Mouse (Mus musculus): ENCODE results near the gene Nepro.

Nepro gene

GRCm38 (mm10) chr16:44766320-44766892 lies 42.3 kb downstream of the Nepro start:
- TF ChIP-seq CTCF (conservative IDR thresholded peaks at IDR 0.05; ENCODE audit: low read length) = no peak
- no peak for TF ChIP-seq NANOG (IDR thresholded peaks at IDR 0.05; ENCODE audit: borderline replicate concordance, low read length)
- TF ChIP-seq POU5F1 (IDR thresholded peaks at IDR 0.05; ENCODE audit: borderline replicate concordance, low read length) = no peak
- no peak overlapping the region for H3K4me3 ChIP-seq (replicated peaks; ENCODE audit: low read length)
- no peaks in the 10 kb centered on the region for H3K36me3 ChIP-seq (ENCODE audit: insufficient read depth, low read length)
- H3K9me3 ChIP-seq (ENCODE audit: low read length) = no peaks in the 10 kb centered on the region
- 0 out of 2 replicates have a peak, but pooled peaks cover 5% of the 10 kb centered on the region for H3K27me3 ChIP-seq (ENCODE audit: insufficient read depth, low read length)
- H3K4me1 ChIP-seq (replicated peaks; ENCODE audit: low read depth, low read length) = peaks cover 32% of the 10 kb centered on the region

GRCm38 (mm10) chr16:44767506-44767905 lies 43.4 kb downstream of the Nepro start:
- TF ChIP-seq NANOG (IDR thresholded peaks at IDR 0.05; ENCODE audit: borderline replicate concordance, low read length) = no peak
- H3K9me3 ChIP-seq (ENCODE audit: low read length) = no peaks in the 10 kb centered on the region
- no peaks in the 10 kb centered on the region for H3K36me3 ChIP-seq (ENCODE audit: insufficient read depth, low read length)
- H3K27me3 ChIP-seq (ENCODE audit: insufficient read depth, low read length) = 0 out of 2 replicates have a peak, but pooled peaks cover 5% of the 10 kb centered on the region
- H3K4me1 ChIP-seq (replicated peaks; ENCODE audit: low read depth, low read length) = peaks cover 32% of the 10 kb centered on the region
- H3K4me3 ChIP-seq (replicated peaks; ENCODE audit: low read length) = no peak overlapping the region

GRCm38 (mm10) chr16:44767967-44768366 lies 43.9 kb downstream of the Nepro start:
- Histone ChIP-seq H3K4me3 (replicated peaks; ENCODE audit: low read length) (no peak overlapping the region), H3K27me3 (ENCODE audit: insufficient read depth, low read length) (0 out of 2 replicates have a peak, but pooled peaks cover 5% of the 10 kb centered on the region), H3K9me3 (ENCODE audit: low read length) (no peaks in the 10 kb centered on the region), H3K36me3 (ENCODE audit: insufficient read depth, low read length) (no peaks in the 10 kb centered on the region), H3K4me1 (replicated peaks; ENCODE audit: low read depth, low read length) (peaks cover 32% of the 10 kb centered on the region)
- no peak for TF ChIP-seq NANOG (IDR thresholded peaks at IDR 0.05; ENCODE audit: borderline replicate concordance, low read length)
- TF ChIP-seq CTCF (conservative IDR thresholded peaks at IDR 0.05; ENCODE audit: low read length) = peak; percentile 74
- TF ChIP-seq POU5F1 (IDR thresholded peaks at IDR 0.05; ENCODE audit: borderline replicate concordance, low read length) = no peak

DNA sequence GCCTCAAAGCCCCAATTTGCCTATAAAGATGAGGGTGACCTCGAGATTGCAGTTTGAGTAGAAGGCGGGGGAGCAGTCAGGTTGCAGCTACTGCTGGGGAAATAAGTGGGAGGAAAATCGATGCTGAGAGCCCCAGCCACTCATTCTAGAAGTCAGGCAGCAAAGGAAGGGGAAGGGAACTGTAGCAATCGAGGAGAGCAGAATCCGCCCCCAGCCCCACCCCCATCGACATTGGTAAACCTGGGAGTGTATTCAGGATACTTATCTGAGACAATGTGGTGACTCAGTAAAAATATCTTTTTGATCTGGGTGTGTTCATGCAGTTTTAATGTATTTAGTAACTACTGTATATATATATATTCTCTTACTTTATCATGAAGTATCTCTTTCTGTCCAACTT lies 48.5 kb downstream of the Nepro start:
- Histone ChIP-seq H3K36me3 (ENCODE audit: insufficient read depth, low read length) (no peaks in the 10 kb centered on the region), H3K9me3 (ENCODE audit: low read length) (no peaks in the 10 kb centered on the region), H3K4me1 (replicated peaks; ENCODE audit: low read depth, low read length) (no peaks in the 10 kb centered on the region), H3K27me3 (ENCODE audit: insufficient read depth, low read length) (no peaks in the 10 kb centered on the region), H3K4me3 (replicated peaks; ENCODE audit: low read length) (no peak overlapping the region)
- TF ChIP-seq CTCF (conservative IDR thresholded peaks at IDR 0.05; ENCODE audit: low read length) = no peak

- Histone ChIP-seq H3K36me3 (ENCODE audit: insufficient read depth, low read length) (no peaks in the 10 kb centered on the region), H3K27me3 (ENCODE audit: insufficient read depth, low read length) (no peaks in the 10 kb centered on the region), H3K4me1 (replicated peaks; ENCODE audit: low read depth, low read length) (no peaks in the 10 kb centered on the region), H3K9me3 (ENCODE audit: low read length) (no peaks in the 10 kb centered on the region), H3K4me3 (replicated peaks; ENCODE audit: low read length) (no peak overlapping the region)
- no peak for TF ChIP-seq POU5F1 (IDR thresholded peaks at IDR 0.05; ENCODE audit: borderline replicate concordance, low read length)
These were observed 49.6 kb downstream of the Nepro start for GRCm38 (mm10) chr16:44773673-44774072.

- no peaks in the 10 kb centered on the region for H3K9me3 ChIP-seq (ENCODE audit: low read length)
- no peak overlapping the region for H3K4me3 ChIP-seq (replicated peaks; ENCODE audit: low read length)
- no peak for TF ChIP-seq CTCF (conservative IDR thresholded peaks at IDR 0.05; ENCODE audit: low read length)
- no peak for TF ChIP-seq NANOG (IDR thresholded peaks at IDR 0.05; ENCODE audit: borderline replicate concordance, low read length)
- TF ChIP-seq POU5F1 (IDR thresholded peaks at IDR 0.05; ENCODE audit: borderline replicate concordance, low read length) = no peak
- no peaks in the 10 kb centered on the region for H3K36me3 ChIP-seq (ENCODE audit: insufficient read depth, low read length)
- no peaks in the 10 kb centered on the region for H3K4me1 ChIP-seq (replicated peaks; ENCODE audit: low read depth, low read length)
- H3K27me3 ChIP-seq (ENCODE audit: insufficient read depth, low read length) = no peaks in the 10 kb centered on the region
These were observed 50.1 kb downstream of the Nepro start for GRCm38 (mm10) chr16:44774201-44774600.

DNA sequence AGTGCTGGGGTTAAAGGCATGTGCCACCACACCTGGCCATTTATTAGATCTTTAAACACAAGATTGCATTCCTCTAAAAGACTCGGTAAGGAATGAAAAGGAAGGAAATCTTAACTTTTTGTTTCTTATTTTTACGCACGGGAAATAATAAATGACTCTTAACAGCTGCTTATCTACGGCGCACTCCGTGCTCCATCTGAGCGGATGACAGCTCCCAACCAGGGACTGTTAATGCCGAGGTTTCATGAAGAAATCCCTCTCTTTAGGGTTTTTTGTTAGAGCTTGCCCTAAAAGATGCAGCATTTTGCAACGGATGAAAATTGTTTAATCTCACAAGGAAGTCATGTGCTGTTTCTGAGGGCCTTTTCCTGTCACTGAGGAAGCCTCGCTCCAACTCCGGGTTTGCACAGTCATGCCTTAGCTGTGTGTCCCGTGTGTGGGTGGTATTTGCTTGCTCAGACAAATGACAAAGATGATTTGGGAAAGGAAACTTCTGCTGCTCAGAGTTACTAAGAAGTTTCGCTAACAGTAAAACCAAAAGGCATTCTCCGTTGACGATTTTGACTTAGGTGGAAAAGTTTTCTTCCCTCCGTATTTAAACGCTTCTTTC lies 54.5 kb downstream of the Nepro start:
- Histone ChIP-seq H3K27me3 (ENCODE audit: insufficient read depth, low read length) (no peaks in the 10 kb centered on the region), H3K36me3 (ENCODE audit: insufficient read depth, low read length) (no peaks in the 10 kb centered on the region), H3K9me3 (ENCODE audit: low read length) (no peaks in the 10 kb centered on the region), H3K4me3 (replicated peaks; ENCODE audit: low read length) (no peak overlapping the region), H3K4me1 (replicated peaks; ENCODE audit: low read depth, low read length) (no peaks in the 10 kb centered on the region)
- TF ChIP-seq POU5F1 (IDR thresholded peaks at IDR 0.05; ENCODE audit: borderline replicate concordance, low read length) (no peak), NANOG (IDR thresholded peaks at IDR 0.05; ENCODE audit: borderline replicate concordance, low read length) (no peak), CTCF (conservative IDR thresholded peaks at IDR 0.05; ENCODE audit: low read length) (no peak)

GRCm38 (mm10) chr16:44779494-44779893 lies 55.4 kb downstream of the Nepro start:
- Histone ChIP-seq H3K9me3 (ENCODE audit: low read length) (no peaks in the 10 kb centered on the region), H3K4me3 (replicated peaks; ENCODE audit: low read length) (no peak overlapping the region), H3K36me3 (ENCODE audit: insufficient read depth, low read length) (no peaks in the 10 kb centered on the region), H3K4me1 (replicated peaks; ENCODE audit: low read depth, low read length) (no peaks in the 10 kb centered on the region), H3K27me3 (ENCODE audit: insufficient read depth, low read length) (no peaks in the 10 kb centered on the region)
- TF ChIP-seq CTCF (conservative IDR thresholded peaks at IDR 0.05; ENCODE audit: low read length) = no peak
- TF ChIP-seq NANOG (IDR thresholded peaks at IDR 0.05; ENCODE audit: borderline replicate concordance, low read length) = no peak
- TF ChIP-seq POU5F1 (IDR thresholded peaks at IDR 0.05; ENCODE audit: borderline replicate concordance, low read length) = no peak

- no peaks in the 10 kb centered on the region for H3K36me3 ChIP-seq (ENCODE audit: insufficient read depth, low read length)
- H3K9me3 ChIP-seq (ENCODE audit: low read length) = no peaks in the 10 kb centered on the region
- TF ChIP-seq CTCF (conservative IDR thresholded peaks at IDR 0.05; ENCODE audit: low read length) = peak; percentile 31; the same call in 1 of the 2 replicates
- no peak for TF ChIP-seq POU5F1 (IDR thresholded peaks at IDR 0.05; ENCODE audit: borderline replicate concordance, low read length)
- TF ChIP-seq NANOG (IDR thresholded peaks at IDR 0.05; ENCODE audit: borderline replicate concordance, low read length) = no peak
- H3K4me1 ChIP-seq (replicated peaks; ENCODE audit: low read depth, low read length) = no peaks in the 10 kb centered on the region
- H3K4me3 ChIP-seq (replicated peaks; ENCODE audit: low read length) = no peak overlapping the region
- H3K27me3 ChIP-seq (ENCODE audit: insufficient read depth, low read length) = no peaks in the 10 kb centered on the region
These were observed 56.6 kb downstream of the Nepro start for GRCm38 (mm10) chr16:44780751-44781150.

All from E14TG2a.4 (cell line).